Mouse (Mus musculus): ENCODE results near the gene F930015N05Rik. TPM values are rescaled to one million over a fixed set of nuclear protein-coding genes. Genes with fewer than 3 reads are reported as not detected.

Gene F930015N05Rik
- 0.02 TPM in 2 replicates for polyA plus RNA-seq (2012; rRNA removed)

GRCm38 (mm10) chr11:64436412-64436727 is at the start of gene F930015N05Rik:
Gene F930015N05Rik (minus strand): TSS chr11:64436653.

GRCm38 (mm10) chr11:64434611-64435545 is 1.6 kb downstream of the F930015N05Rik start, which contains the start of gene Hs3st3a1:
Gene Hs3st3a1 (plus strand): TSS chr11:64435332.

Other genes starting within 250 kb of the F930015N05Rik start
- gene Hs3st3a1, start 1.3 kb downstream of the F930015N05Rik start, polyA plus RNA-seq (2012; rRNA removed), result 0.20 and 0.30 TPM in 2 replicates